Mouse (Mus musculus) urinary bladder, postnatal 4 days (tissue): Measurements from ENCODE around the gene Slc6a17.

Experiments
- DNase-seq, 2 experiments: peaks; one replicate each; pipeline ENCODE4 v3.0.0; 2021 to 2022; ENCODE audit warnings: low spot score in 2 of 2

Slc6a17 gene

DNA sequence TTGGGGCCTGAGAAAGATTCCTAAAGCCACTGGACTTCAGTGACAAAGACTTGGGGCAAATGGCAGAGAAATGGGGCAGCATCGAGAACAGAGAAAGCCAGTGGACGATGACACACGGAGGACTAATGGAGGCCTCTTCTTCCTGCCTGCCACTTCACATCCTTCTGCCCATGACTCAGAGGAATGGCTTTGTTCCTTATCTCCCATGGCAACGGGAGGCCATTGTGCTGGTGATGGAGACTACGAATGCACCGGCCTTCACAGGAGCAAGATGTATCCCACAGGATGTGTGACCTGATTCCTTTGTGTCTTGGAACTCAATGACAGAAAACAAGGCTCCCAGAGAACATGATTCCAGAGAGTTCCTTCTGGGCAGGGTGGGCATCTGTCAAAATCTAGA is 6.7 kb upstream of the Slc6a17 start:
- no peak for DNase-seq

DNA sequence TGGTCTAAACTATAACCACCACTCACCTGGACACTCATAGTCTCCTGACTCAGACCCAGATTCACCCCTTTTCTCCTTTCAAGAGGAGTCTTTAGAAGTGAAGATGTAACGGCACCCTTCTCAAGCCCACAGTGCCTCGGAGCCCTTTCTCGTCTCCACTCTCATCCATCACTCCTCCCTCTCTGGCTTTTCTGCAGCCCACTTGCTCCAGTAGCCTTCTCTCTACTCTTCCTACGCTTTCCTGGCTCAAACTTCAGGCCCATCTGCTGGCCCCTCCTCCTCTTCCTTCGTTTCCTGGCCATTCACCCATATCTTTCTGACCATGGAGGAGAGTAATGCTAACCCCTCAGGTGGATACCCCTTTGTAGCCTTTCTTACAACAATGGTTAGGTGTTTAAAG is 3.1 kb upstream of the Slc6a17 start:
- DNase-seq = no peak

DNA sequence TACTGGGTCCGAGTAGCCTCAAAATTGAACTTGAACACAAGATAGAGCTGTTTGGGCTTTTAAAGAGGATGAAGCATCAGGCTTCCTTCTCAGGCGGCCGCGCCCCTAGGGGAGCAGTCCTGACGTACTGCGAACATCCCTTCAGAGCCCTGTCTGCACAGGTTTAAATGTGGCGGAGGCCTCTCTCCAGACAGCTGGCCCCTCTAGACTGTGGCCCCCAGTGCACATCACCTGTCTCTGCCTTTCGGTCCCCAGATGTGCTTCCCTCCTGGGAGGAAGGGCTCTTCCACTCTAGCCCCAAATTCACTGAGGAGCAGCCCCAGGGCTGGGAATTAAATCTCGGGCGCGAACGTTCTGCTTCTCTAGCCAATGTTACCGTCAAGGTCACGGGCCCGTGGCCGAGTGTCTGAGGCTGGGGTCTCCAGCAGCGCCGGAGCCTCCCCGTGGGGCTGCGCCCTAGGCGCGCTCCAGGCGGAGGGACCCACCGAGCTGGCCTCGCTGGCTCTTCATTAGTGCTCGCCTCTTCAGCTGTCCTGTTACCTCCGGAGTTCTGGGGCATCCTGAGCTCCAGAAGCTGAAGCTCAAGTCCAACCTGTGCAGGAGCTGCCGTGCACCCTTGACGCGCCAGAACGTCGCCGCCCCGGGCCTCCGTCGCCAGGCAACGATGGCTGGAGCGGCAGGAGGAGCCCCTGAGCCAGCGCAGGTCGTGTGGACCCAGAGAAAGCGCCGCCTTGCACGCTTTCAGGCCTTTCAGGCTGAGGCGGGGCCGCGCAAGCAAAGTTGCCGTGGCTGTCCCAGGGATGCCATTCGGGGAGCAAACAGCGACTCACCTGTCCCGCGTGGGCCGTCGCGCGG is 815 bp downstream of the Slc6a17 start:
- DNase-seq = no peak

DNA sequence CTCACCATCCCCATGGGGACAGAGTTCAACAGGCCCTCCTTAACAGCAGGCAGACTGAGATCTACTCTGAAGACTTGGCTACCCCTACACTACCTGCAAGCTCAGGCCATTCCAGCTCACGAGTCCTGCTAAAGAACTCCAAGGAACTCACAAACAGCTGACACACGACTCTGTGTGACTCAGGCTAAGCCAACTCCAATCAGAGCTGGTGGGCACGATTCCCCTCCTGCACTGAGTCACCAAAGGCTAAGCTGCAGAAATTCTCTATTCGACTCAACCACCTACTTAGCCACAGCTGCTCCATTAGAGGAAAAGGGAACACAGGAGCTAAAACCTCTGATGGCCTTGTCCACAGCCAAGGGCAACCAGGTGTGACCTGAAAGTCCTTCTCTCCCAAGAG is 1.8 kb downstream of the Slc6a17 start:
- no peak for DNase-seq

DNA sequence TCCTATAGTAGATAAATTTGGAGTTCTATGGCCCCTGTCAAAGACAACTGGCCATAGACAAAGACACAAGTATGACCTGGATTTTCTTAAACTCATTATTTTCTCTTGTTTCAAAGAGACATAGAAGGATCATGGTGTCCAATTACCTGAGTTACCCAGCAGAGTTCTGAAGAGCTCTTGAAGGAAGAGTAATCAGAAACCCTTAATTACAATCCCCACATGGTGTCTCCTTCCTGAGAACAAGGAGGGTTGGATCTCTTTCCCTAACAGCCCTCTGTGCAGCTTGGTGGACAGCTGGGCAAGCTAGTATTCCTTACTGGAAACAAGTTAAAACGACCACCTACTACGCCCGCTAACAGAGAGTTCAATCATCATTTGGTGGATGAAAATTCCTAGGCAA is 6.4 kb downstream of the Slc6a17 start:
- no peak for DNase-seq

DNA sequence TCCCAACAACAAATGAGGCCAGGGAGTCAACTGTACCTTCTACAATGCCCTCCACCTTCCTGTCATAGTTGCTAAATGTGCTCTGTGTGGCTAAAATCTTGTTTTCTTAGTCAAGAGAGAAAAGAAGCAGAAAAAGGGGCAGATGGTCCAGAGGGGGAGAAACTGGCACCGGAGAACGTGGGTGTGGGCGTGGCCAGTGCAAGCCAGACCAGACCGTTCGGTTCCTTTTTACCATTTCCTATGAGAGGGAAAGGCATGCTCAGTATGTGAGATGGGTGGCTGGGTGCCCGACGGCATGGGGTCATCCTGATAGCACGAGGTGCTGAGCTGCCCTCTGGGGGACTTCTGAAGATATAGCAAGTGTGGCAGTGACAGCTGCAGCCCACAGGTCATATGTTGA is 9.1 kb downstream of the Slc6a17 start:
- DNase-seq = no peak

DNA sequence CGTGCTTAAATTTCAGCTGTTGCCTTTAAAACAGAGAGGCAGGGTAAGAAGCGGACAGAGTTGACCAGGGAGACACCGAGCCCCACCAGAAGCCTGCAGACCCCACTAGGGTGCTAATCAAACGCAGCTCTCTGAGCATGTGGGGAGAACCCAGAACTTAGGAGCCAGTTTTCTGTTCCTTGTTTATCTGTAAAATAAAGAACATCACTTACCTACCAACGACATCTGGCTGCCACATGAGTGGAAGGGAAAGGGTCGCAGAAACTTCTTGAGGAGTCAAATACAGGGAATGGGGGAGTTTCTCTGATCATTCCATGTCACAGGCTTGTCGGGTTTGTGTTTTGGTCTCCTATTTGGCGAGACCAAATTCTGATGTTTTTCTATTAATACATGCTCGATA is 9.9 kb downstream of the Slc6a17 start:
- DNase-seq = no peak

DNA sequence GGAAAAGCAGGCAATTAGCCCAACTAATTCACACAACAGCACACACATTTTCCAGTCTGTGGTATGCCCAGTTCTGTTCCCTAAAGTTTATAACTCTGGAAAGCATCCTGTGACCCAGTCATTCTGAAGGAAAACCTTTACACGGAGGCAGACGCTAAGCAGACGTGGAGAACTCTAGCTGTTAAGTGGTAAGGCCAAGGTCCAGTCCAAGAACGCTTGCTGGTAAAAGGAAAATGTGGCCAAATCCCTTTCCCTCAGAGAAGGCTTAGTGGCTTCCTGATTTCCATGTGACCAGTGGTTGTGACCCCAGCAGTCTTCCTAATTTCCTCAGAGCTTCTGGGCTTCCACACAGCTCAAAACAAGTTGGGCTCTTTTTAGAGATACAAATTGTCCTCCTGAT is 11.3 kb downstream of the Slc6a17 start:
- DNase-seq = no peak

DNA sequence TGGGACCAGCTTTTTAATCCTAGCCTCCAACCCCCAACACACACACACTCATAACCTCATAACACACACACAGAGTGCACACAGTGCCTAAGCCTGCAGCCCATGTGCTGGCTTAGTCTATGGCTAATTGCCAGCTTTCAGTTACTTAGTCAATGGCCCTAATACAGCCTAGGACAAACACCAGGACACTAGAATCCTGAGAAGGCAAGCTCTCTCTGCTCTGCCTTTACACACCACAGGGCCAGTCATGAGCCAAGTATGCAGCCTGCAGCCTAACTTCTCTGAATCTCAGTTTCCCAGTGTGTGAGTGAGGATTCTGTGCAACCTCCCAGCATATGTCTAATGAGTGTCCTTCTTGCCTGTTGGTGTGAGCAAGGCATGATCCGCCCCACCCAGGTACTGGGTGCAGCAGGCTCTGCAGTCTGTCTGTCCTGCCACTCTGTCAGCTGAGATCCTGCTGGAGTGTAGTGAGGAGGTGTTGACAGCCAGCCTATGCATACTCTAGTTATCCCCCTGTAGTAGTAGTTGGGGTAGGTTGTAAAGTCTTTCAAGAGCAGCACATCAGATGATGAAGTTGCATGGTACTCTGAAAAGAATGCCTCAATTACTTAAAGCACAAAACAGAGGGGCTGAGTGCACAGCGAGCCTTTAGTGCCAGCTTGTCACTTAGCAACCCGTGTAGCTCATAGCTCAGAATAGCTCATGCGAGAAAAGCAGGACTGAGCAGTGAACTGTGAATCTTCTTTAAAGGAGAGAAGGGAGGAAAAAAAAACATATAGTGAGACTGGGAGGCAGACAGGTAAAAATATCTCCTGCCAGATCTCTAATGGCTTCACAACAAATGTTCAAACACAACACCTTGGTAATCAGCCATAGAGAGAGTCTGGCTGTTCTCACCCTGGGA is 12.1 kb downstream of the Slc6a17 start:
- DNase-seq = no peak

DNA sequence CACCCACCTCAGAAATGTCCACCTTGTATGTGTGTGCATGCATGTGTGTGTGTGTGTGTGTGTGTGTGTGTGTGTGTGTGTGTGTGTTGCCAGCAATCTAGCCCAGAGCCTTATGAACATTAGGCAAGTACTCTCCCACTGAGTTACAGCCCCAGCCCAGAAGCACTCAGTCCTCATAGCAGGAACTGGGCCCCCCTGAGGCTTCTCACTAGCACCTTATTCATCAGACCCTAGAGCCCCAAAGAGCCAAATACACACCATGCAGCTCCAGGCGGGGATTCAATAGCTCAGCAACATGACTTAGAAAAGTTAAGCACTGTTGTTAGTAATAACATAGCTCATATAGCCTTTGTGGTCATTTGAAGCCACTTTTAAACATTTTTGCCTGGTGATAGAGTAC is 13.3 kb downstream of the Slc6a17 start:
- DNase-seq = no peak

DNA sequence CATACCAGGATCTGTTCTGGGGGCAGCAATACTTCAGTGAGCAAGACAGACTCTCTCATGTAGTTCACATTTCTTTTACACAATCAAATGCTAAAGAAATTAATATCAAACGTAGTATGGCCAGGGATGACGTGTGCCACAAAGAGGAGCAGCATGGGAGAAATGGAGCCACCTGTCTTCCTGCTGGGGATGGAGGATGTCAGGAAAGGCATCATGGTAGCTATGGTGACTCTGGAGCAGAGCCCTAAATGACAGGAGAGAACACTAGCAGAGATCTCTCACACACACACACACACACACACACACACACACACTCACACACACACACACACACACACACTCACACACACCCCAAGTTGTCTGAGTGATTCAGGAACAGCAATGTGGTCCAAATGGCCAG is 14.1 kb downstream of the Slc6a17 start:
- DNase-seq = no peak

DNA sequence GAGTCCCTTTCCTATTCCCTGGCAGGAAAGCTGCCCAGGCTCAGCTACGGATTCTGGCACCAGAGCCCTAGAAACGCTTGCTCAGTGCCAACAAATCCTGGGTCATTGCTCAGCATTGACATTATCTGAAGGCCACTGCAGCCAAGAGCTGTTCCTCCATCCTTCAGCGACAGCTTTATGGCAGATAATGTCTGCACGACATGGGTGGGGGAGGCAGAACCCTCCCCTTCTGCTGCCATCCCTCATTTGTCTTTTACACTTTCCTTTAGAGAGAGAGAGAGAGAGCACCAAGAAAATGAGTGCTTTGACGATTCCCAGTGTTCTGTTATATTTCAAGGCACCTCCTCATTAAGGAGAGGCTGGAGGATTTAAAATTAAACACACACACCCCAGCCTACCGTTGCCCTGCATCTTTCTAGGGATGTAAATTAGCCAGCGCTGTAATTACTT is 16.1 kb downstream of the Slc6a17 start:
- DNase-seq = no peak

DNA sequence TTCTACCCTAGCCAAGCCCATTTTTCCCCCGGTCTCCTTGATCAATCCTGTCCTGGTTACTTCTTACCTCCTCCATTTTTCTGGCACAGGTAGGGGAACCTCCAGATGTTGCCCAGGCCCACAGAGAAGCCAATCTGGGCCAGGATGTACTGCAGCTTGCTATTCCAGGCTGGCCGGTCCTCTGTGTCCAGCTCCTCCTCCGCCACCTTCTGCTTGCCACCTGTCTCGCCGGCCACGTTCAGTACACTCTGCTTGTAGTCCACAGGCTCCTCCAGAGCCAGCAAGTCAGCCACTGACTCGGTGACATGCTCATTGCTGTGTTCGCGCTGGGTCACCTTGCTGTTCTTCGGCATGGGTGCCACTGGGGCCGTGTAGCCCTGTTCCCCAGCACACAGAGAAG is 17.5 kb downstream of the Slc6a17 start:
- DNase-seq = no peak

DNA sequence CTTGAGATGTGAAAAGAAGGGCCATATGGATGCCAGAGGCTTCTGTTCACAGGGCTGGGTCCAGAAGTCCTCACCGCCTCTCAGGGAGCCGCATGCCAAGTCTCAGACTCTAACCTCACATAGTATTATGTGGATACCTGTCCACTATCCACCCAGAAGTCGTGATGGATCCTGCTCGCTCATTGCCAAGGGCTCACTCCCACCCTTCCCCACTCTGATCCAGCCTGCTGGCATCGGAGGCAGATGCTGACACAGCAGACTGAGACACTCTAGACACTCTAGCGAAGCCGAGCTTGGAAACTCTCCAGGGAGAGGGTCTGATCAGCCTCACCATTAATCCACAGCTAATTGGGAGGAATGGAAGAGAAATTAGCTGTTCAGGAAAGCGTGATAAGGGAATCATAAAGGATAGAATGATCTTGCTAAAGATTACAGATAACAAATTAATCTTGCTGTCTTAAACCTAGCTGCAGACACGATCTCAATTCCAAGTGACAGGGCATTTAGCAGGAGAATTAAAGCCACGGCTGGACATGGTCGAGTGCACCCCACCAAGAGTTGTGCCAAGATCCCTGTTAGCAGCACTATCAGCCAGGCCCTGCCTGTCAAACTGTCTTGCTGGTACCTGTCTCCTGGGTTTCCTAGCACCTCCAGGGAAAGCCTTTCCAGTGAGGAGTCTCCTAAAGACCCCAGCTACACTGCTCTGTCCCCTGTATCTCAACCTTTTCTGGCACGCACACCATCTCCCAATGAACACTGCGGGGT is 21.6 kb downstream of the Slc6a17 start:
- no peak for DNase-seq

DNA sequence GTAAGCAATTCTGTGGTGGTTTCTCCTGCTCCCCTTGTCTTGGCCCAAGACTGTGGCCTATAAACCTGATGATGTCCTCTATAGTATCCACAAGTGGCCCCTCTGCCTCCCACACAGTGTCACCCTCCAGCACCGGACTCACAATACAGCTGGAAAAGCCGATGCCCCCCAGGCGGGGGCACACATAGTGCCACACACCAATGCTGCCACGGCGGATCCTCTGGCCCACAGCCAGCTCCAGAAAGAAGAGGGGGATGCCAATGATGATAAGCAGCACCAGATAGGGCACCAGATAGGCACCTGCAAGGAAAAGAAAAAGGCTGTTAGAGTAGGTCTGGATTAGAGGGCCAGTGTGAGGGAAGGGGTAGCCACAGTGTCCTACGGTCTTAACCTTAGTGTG is 22.3 kb downstream of the Slc6a17 start:
- DNase-seq = no peak

DNA sequence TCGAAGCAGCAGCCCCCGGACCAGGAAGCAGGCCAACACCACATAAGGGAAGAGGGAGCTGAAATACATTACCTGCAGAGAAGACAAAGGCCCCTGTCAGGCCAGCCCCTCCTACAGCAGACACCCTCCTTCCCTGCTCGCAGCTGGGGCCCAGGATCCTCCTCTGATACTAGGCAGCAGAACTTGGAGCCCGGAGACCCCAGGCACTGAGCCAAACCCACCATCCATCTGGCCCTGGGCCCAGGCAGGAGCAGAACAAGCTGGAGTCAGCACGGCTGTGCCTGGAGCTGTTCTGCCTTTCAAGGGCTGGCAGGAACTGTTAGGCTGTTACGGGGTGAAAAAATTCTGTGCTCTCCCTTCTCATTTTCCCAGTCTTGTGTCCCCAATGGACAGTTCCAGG is 26.4 kb downstream of the Slc6a17 start:
- DNase-seq = peak; percentile 77 to 78

DNA sequence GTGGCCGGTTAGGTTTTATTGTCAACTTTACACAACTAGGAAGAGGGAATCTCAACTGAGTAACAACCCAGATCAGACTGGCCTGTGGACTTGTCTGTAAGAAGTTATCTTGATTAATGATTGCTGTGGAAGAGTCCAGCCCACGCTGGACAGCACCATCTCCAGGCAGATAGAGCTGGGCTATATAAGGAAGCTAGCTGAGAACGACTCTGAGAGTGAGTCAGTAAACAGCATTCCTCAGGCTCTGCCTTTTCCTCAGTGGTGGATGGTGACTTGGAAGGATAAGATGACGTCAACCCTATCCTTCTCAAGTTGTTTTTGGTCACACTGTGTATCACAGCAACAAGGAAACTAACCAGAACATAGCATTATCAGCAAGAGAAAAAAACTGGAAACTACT is 29.2 kb downstream of the Slc6a17 start:
- DNase-seq = no peak

DNA sequence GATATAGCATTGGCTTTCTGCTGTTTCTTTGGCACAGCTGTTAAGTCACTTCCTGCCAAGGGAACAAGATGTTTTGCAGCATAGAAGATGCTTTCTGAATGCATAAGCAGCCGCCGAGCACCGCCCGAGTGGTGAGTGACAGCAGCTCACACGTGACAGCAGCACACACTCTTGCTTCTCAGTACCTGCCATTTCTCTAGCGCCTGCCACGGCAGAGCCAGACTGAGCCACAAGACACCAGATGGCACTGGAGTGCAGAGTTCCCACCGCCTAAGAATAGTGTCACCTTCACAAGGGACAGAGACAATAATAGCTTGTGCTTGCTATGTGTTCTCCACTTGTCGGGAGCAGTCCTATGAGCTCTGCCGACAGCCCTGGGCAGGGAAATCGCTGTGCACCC is 34.5 kb downstream of the Slc6a17 start:
- no peak for DNase-seq

DNA sequence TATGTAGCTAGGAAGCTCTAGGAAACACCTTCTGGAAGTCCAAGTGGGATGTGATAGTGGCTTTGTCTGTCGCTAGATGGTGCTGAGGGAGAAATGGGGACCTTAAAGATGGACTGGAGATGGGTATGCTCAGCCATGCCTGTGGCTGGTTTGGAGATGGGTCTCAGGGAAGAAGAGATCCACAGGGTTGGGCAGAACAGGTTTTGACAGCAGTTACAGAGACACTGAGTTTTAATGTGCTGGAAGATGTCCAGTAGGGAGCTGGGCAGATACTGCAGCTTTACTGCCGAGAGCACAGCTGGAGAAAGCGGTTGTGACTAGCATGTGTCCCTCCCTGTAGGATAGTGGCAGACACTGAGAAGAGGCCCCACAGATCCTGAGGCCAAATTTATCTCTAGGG is 37.2 kb downstream of the Slc6a17 start:
- DNase-seq = no peak

DNA sequence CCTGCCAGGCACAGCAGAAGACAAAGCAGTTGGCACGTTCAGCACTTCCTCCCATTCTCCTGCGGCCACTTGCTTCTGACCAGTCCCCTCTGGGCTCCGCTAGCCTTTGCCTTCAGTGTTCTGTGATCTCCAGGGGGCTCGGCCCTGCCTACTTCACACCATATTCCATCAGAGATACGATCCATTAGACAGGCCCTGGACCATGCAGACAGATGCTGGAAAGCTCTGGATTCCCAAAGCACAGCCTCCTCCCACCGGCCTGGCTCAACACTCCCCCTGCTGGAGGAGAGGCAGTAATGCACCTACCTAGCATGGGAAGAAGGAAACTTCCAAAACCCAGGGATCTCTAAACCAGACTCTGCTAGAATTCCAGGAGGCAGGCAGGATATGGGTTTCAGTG is 45.6 kb downstream of the Slc6a17 start:
- no peak for DNase-seq

DNA sequence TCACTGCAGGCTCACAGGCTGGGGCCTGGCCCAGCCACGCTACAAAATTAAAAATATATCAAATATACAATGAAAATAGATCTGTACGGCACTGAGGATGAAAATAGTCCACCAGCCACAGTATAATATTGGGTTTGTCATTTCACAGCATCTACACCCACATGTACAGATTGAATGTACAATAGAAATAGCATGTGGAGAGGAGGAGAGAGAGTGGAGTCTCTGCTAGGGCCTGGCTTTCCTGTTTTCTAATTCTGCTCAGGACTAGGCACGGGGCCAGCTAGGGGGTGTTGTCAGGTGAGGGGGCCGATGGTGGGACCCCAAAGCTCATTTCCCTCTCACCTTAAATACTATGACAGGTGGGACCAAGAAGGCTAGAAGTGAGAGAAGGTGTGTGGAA is 48.8 kb downstream of the Slc6a17 start:
- no peak for DNase-seq

DNA sequence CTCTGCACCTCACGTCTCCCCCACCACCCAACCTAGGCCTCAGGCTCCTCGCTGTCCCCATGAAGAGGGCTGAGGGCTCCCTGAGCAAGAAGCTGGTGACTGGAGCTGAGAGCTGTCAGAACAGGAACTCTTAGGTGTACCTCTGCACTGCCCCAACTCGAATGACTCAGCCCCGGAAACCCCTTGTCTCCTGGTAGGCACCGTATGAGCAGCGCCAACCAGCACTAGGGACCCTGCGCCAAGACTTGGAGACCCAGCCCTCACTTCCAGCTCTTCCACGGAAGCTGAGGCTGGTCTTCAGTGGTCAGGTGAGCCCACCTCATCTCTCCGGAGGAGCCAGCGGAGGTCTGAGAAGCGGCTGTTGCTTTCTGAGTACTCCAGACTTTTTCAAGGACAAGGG is 49.7 kb downstream of the Slc6a17 start:
- no peak for DNase-seq
